Mouse (Mus musculus) fibroblast of lung, adult 2 months (primary cell): ENCODE data around the gene Pld1.

Experiments used
- DNase-seq: peaks from one replicate; pipeline ENCODE4 v3.0.0-alpha.2; 2011; ENCODE audit warnings: low read depth

The Pld1 gene

GRCm38 (mm10) chr3:27991100-27991703 is 52.7 kb downstream of the Pld1 start:
- DNase-seq = no peak

DNA sequence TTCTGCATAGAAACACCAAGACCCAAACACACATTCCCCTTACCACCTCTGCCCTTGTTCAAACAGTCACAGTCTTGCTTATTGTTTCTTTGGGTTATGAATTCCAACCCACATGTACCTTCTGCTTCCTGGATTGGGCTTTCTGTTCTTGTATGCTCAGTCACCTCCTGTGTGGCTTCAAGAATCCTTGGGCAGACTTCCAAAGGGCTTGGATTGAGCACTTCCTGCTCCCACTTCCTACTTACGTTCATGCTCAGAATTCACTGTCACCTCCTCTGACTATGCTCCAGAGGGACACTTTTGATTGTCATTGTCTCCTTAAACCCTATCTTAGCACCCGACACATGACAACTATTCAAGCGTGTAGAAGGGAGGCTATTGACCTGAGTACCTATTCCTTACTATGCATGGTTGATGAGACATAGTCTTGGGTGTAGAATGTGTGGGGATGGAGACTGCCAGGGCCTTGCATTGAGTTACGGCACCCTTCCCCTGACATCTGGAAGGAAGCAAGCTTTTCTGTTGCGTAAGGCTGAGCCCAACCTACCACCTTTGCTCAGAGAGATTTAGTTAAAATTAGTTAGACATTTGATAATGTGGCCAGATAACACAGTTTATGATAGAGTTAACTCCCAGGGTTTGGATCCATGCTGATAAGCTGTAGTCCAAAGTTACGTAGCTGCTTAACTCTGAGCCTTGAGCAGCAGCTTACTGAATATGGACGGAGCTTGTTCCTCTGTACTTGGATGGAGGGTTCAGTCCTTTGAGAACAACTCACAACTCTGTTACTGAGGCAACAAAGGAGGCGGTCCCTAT is 55.9 kb downstream of the Pld1 start:
- DNase-seq = no peak

DNA sequence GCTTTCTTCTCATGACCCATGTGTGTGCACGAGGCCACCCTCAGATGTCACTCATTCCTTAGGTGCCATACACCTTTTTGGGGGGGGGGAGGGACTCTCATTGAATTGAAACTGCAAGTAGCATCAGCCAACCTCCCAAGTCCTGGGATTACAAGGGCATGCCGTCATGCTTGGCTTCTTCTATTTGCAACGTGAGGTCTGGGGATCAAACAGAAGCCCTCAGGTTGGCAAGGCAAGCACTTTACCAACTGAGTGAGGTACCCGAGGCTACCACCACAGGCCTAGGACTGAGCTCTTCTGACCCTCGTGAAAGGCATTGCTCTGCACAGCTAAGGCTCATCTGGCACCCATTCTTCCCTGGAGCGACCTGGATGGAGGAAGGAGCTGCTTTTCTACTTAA is 65.8 kb downstream of the Pld1 start:
- DNase-seq = no peak

DNA sequence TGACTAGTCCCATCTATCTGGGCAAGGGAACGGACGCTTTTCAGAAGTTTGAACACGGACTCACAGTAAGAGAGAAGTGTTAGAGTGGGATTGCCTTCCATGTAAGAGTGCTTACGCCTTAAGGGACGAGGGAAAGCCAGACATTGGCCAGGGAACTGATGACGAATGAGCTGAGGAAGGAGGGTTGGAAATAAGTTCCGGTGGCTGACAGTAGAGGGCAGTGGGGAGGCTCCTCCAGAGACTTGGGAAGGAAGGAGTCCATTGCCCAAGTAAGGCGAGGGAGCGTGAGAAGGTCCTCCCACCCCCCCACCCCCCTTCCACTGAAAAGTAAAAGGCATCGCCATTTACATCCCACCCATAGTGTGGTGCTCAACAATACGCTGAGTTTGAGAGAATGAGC is 69.2 kb downstream of the Pld1 start:
- DNase-seq = no peak

DNA sequence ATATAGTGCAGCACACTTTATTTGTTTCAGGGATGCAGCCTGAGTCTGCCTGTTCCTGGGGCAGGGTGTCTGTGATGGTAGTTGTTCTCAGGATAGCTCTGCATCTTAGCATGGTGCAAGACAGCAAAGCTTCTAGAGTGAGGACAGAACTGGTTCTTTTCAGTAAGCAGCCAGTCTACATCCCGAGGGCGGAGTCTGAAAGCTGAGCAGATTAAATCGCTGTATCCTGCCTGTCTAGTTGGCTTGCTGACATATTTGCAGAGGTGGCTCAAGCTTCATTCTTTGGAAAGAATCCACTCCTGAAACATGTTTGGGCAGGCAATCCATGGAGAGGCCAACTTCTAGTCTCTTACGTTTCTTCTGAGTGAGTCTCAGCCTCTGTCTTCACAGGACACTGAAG is 69.9 kb downstream of the Pld1 start:
- peak; percentile 60 for DNase-seq

DNA sequence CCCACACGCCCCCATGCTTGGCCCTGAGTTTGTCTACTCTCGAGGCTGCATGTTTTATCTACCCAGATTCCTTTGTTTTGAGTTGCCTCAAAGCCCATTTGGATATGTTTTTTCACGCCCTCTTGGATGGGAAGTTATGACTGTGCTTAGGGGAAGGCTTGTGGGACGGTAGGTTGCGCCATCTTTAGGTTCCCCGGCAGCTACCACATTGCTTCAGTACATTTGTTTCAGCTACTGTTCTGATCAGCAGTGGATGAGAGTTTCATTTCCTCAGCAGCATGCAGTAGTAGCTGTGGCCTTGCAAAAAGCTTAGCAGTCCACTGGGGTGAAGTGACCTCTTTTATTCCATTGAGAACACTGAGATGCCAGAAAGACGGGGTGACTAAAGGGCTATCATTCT is 73.7 kb downstream of the Pld1 start:
- DNase-seq = no peak

GRCm38 (mm10) chr3:28013441-28013840 is 74.9 kb downstream of the Pld1 start:
- DNase-seq = no peak

DNA sequence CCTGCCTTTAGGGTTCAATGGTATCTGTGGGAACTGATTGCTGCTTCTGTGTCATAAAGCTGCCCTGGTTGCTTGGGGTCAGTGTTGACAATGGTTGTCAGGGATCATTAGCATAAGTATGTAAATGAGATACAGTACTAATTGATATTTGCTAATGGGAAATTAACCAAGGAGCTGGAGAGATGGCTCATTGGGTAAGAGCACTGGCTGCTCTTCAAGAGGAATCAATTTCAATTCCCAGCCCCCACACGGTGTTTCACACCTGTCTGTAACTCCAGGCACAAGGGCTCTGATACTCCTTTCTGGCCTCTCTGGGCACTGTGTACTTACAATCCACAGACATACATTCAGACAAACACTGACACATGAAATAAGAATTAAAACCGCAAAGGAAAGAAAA is 78.5 kb downstream of the Pld1 start:
- DNase-seq = no peak

GRCm38 (mm10) chr3:28019727-28020126 is 81.2 kb downstream of the Pld1 start:
- DNase-seq = no peak

- no peak for DNase-seq
Observed at GRCm38 (mm10) chr3:28020404-28020803, 81.9 kb downstream of the Pld1 start.

- DNase-seq = no peak
Observed at GRCm38 (mm10) chr3:28022191-28022590, 83.7 kb downstream of the Pld1 start.

GRCm38 (mm10) chr3:28026876-28027275 is 88.4 kb downstream of the Pld1 start:
- no peak for DNase-seq

DNA sequence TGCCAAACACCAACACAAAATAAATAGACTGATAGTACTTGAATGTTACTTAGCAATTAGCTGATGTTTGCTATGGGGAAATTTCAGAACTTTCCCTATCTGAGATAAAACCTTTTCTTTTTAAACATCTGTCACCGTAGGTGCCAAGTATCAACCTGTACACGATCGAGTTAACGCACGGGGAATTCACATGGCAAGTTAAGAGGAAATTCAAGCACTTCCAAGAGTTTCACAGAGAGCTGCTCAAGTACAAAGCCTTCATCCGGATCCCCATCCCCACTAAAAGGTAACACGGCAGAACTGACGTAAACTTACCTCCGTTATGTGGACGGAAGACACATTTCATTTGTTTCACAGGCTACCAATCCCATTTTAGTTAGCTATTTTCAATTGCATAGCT is 90.0 kb downstream of the Pld1 start:
- DNase-seq = no peak

DNA sequence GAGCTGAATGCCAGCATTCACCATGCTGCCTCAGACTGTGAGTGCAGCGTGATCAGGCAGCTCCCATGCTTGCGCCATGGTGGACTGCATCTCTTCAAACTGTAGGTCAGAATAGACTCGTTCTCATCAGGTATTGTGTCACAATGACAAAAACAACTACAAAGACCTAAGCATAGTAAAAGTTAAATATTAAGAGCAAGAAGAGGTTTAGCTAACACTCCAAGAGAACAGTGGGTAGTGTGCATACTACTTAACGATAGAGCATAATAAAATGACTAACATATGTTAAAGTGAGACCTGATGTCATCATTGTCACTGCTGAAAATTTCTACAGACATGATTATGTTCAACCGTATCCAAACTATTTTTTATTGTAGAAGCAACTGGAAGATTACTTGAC is 92.4 kb downstream of the Pld1 start:
- no peak for DNase-seq

GRCm38 (mm10) chr3:28031643-28032243 is 93.2 kb downstream of the Pld1 start:
- DNase-seq = no peak

DNA sequence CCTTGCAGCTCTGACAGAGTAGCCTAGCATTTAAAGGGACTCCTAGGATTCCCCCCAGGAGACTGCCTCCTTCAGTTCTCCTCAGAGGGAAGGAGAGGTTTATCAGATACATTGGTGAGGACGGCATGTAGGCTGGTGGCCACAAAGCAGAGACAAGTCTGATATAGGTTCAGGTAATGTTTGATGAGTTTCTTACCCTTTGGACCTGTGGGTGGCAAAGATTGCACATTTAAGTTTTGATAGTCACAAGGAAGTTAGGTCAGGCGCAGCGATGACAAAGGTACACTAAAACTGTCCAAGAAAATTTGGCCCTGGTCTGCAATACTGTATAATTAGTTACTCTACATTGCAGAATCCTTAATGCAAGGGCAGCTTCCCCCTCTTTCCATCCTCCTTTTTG is 95.4 kb downstream of the Pld1 start:
- DNase-seq = no peak

DNA sequence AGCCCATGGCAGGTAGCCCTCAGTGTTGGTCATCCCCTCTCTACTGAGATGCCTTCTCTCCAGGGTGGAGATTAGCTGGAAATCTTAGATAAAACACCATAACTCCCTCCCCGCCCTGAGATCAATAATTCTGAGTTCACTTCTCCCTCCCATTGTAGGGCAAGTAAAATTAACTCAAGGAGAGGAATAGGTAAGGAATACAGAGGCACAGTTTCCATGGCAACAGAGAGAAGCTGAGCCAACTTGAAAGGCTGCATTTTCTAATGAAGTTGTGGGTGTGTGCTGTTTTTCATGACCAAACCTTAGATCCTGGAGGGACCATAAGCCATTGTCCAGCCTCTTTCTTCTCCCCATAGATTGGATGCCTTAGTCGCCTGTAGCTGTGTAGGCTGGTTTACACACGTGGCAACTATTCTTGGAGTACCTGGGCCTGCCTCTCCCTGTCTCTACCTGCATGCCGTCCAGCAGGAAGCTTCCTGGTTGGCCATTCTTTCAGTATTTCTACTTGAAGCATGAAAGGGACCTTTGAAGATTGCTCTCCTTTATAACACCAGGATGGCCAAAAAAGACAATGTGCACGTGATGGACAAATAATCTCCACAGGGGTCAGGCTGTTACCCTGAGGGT is 96.3 kb downstream of the Pld1 start:
- DNase-seq = no peak

GRCm38 (mm10) chr3:28037320-28037932 is 98.9 kb downstream of the Pld1 start:
- DNase-seq = no peak

- no peak for DNase-seq
Observed at GRCm38 (mm10) chr3:28038106-28038505, 99.6 kb downstream of the Pld1 start.

DNA sequence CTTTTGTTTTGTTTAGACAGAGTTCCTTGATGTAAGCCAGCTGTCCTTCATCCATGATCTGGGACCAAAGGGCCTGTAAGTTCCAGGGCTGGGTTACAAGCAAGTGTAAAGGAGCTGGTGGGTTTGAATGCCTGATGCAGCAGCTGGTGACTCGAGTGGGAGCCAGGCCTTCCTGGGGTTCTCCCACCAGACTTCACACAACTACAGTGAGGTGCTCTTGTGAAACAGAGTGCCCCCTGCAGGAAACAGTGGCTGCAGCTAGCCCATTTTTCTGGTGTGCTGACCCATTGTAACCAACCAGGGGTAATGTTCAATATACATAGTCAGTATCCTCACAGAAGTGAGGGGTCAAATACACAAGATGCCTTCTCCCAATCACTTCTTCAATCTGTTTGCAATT is 101.3 kb downstream of the Pld1 start:
- DNase-seq = no peak

DNA sequence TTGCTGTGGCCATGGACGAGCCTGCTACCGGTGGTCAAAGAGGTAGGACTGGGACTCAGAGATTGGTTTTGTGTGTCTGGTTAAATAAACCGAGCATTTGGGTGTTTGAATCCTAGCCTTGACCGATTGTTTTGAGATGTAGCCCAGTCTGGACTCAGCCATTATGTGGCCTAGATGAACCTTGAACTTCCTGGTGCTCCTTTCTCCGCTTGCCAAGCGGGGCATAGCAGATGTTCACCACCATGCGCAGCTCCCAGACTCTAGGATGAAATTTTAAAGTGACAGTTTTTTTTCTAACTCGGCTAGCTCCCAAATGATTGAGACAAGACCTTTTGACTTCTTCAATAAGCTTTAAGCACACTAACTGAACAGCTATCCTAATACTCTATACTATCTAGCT is 102.7 kb downstream of the Pld1 start:
- DNase-seq = no peak

- DNase-seq = no peak
Observed at GRCm38 (mm10) chr3:28042366-28042765, 103.9 kb downstream of the Pld1 start.

DNA sequence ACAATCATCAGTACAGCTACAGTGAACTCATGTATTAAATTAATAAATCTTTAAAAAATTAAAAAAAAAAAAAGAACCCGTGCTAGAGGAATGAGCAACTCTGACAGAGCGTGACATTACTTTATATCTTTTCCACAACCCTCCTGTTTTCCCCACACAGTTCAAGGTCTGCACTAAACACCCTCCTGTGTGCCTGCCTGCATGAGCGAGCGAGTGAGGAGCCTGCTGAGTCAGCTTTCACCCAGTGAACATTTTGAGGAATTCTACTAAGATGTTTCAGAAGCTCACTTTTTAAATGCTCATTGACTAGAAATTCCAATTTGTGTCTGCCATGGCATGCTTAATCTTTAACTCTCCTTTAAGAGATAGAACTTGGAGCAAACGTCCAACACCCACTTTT is 109.1 kb downstream of the Pld1 start:
- DNase-seq = no peak
